ENCODE assay signal across 8 mouse cellular contexts in the genomic region with DNA sequence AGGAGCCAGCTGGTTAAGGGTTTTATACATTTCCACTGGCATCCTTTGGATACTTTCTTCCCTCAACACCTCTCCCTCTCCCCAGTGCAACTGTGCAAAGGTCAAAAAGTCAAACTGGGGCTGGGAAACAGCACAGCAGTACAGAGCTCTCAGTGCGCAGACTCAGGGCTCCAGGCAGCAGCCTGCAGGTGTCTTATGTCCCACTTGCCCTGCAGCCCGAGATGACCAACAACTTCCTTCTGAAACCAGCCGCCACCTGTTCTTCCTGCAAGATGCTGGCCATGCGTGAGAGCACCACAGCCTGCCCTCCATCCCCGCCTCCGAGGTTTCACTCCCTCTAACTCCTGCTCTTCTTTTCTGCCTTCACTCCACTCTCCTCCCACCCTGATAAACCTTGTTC. TPM values are rescaled to one million over a fixed set of nuclear protein-coding genes. Genes with fewer than 3 reads are reported as not detected.
A peak's percentile ranks its signal among the peaks of the same experiment; 100 is the strongest.
DNase-seq lines count a peak whose midpoint lies in the region; ATAC-seq and TF ChIP-seq lines count a peak whose summit lies in the region.

No protein-coding gene starts in this region.

- 9% methylated on average over 6 of the region's 6 CpGs for WGBS in thymus, adult 2 months
- 54% methylated on average over 6 of the region's 6 CpGs for whole genome bisulfite sequencing in forebrain, embryonic 10.5 days
- 45% methylated on average over 6 of the region's 6 CpGs for WGBS in midbrain, embryonic 16.5 days

- TF ChIP-seq POLR2A in thymus, adult 2 months (IDR thresholded peaks at IDR 0.05; ENCODE audit: control insufficient read depth, extremely low read depth, insufficient read depth, low read length, poor library complexity) = no peak

- no peak overlapping the region; the same call in 1 of the 2 replicates for H3K27ac ChIP-seq in thymus, adult 2 months (ENCODE audit: control insufficient read depth, insufficient read depth, low read length)
- peak overlapping the region; percentile 40; the same call in 1 of the 2 replicates for H3K27ac ChIP-seq in forebrain, embryonic 10.5 days
- H3K27ac ChIP-seq in midbrain, embryonic 16.5 days (ENCODE audit: low read length) = peak overlapping the region; percentile 35; the same call in 1 of the 2 replicates

- peak; percentile 19 for DNase-seq in thymus, adult 2 months
- no peak for DNase-seq in thymus, postnatal 25 days
- peak; percentile 21 for DNase-seq in forebrain, embryonic 10.5 days (ENCODE audit: extremely low spot score, low spot score)
- DNase-seq in kidney, postnatal 10 days = peak; percentile 68
- DNase-seq in adrenal gland, postnatal 4 days (ENCODE audit: low spot score in 2 of 2) = no peak
- no peak for DNase-seq in layer of hippocampus, postnatal 10 days (ENCODE audit: low spot score in 2 of 2)
- DNase-seq in right cerebral cortex, postnatal 36 days (ENCODE audit: low spot score in 2 of 2) = no peak

- no peak for TF ChIP-seq CTCF in thymus, adult 2 months (IDR thresholded peaks at IDR 0.05; ENCODE audit: borderline replicate concordance, control insufficient read depth, extremely low read depth, insufficient read depth, low read length, poor library complexity)

- no peak for ATAC-seq in midbrain, embryonic 16.5 days

- no peaks in the 10 kb centered on the region for H3K27me3 ChIP-seq in thymus, adult 2 months (ENCODE audit: control insufficient read depth, insufficient read depth, low read length)
- no peaks in the 10 kb centered on the region for H3K27me3 ChIP-seq in forebrain, embryonic 10.5 days (ENCODE audit: poor library complexity, severe bottlenecking)
- H3K27me3 ChIP-seq in midbrain, embryonic 16.5 days (ENCODE audit: control insufficient read depth, insufficient read depth, low read depth, low read length) = no peaks in the 10 kb centered on the region

- H3K9me3 ChIP-seq in forebrain, embryonic 10.5 days = no peaks in the 10 kb centered on the region
- H3K9me3 ChIP-seq in midbrain, embryonic 16.5 days (replicated peaks; ENCODE audit: control insufficient read depth, low read length, poor library complexity, severe bottlenecking) = no peaks in the 10 kb centered on the region

- H3K4me3 ChIP-seq in thymus, adult 2 months (ENCODE audit: control insufficient read depth, insufficient read depth, low read length) = no peak overlapping the region
- H3K4me3 ChIP-seq in forebrain, embryonic 10.5 days = no peak overlapping the region
- H3K4me3 ChIP-seq in midbrain, embryonic 16.5 days (ENCODE audit: low read depth, low read length) = no peak overlapping the region

- peaks cover 26% of the 10 kb centered on the region for H3K4me1 ChIP-seq in thymus, adult 2 months (replicated peaks; ENCODE audit: control insufficient read depth, insufficient read depth, low read length)
- peaks cover 33% of the 10 kb centered on the region for H3K4me1 ChIP-seq in forebrain, embryonic 10.5 days
- H3K4me1 ChIP-seq in midbrain, embryonic 16.5 days (ENCODE audit: control insufficient read depth, insufficient read depth, low read length) = peaks cover 31% of the 10 kb centered on the region

- H3K9ac ChIP-seq in midbrain, embryonic 16.5 days (ENCODE audit: low read depth, low read length) = no peak overlapping the region

- no peak overlapping the region for H3K4me2 ChIP-seq in midbrain, embryonic 16.5 days (ENCODE audit: low read length)

- H3K36me3 ChIP-seq in thymus, adult 2 months (ENCODE audit: control insufficient read depth, insufficient read depth, low read length) = no peaks in the 10 kb centered on the region
- peaks cover 12% of the 10 kb centered on the region for H3K36me3 ChIP-seq in forebrain, embryonic 10.5 days (replicated peaks)
- no peaks in the 10 kb centered on the region for H3K36me3 ChIP-seq in midbrain, embryonic 16.5 days (ENCODE audit: control insufficient read depth, insufficient read depth, low read length)

RNA-seq across cellular contexts. Expression of gene Bicral, which starts 5.6 kb away (rescaled TPM):
- 19.3 and 28.1 TPM in 2 replicates for polyA plus RNA-seq in thymus, adult 2 months (2012; rRNA removed)
- 2.9 and 4.1 TPM in 2 replicates for polyA plus RNA-seq in forebrain, embryonic 10.5 days (2016; fragmentation: Nextera tagmentation; extraction: Ambion mirVana)
- 9.5 and 10.9 TPM in 2 replicates for polyA plus RNA-seq in midbrain, embryonic 16.5 days (2015; fragmentation: Nextera tagmentation; extraction: Ambion mirVana)
- 10 to 100 TPM; 21.6 to 24.8 TPM for total RNA-seq in adrenal gland, postnatal 4 days (2021)
- 10 to 100 TPM; 29.7 to 32.8 TPM for total RNA-seq in layer of hippocampus, postnatal 10 days (2021)

RNA-seq across cellular contexts. Expression of gene Tbcc, which starts 37.8 kb away (rescaled TPM):
- polyA plus RNA-seq in thymus, adult 2 months (2012; rRNA removed) = 23.7 and 28.5 TPM in 2 replicates
- 43.1 and 48.4 TPM in 2 replicates for polyA plus RNA-seq in forebrain, embryonic 10.5 days (2016; fragmentation: Nextera tagmentation; extraction: Ambion mirVana)
- 49.5 and 52.6 TPM in 2 replicates for polyA plus RNA-seq in midbrain, embryonic 16.5 days (2015; fragmentation: Nextera tagmentation; extraction: Ambion mirVana)
- total RNA-seq in adrenal gland, postnatal 4 days (2021) = 10 to 100 TPM; 26.1 to 27.4 TPM
- total RNA-seq in layer of hippocampus, postnatal 10 days (2021) = 10 to 100 TPM; 39.0 to 47.5 TPM

RNA-seq across cellular contexts. Expression of gene Prph2, which starts 57.5 kb away (rescaled TPM):
- polyA plus RNA-seq in thymus, adult 2 months (2012; rRNA removed) = 0.09 and 0.15 TPM in 2 replicates
- not detected in 2 replicates for polyA plus RNA-seq in forebrain, embryonic 10.5 days (2016; fragmentation: Nextera tagmentation; extraction: Ambion mirVana)
- not detected in 2 replicates for polyA plus RNA-seq in midbrain, embryonic 16.5 days (2015; fragmentation: Nextera tagmentation; extraction: Ambion mirVana)
- not detected for total RNA-seq in adrenal gland, postnatal 4 days (2021)
- total RNA-seq in layer of hippocampus, postnatal 10 days (2021) = under 1 TPM in 1 of 2 experiments, not detected in 1; 0.14 TPM

Comparison
In these comparisons a context has a peak if more than half of its experiments do, and no peak if none do; other contexts are left out.
1. DNase-seq: peak in thymus, adult 2 months (single experiment), forebrain, embryonic 10.5 days (single experiment) and kidney, postnatal 10 days (single experiment); none in thymus, postnatal 25 days (single experiment), adrenal gland, postnatal 4 days (0 of 2), layer of hippocampus, postnatal 10 days (0 of 2) and right cerebral cortex, postnatal 36 days (0 of 2).